Mouse (Mus musculus) spleen, adult 2 months (tissue): ENCODE measurements around the gene Gpr137.

Experiments used
- CTCF ChIP-seq: fragments of 200-500 bp; IDR thresholded peaks from 2 replicates; pipeline ENCODE4 v1.5.1; 2011; ENCODE audit warnings: mild to moderate bottlenecking, inconsistent platforms; ENCODE audit not compliant: insufficient read depth, insufficient read length, insufficient replicate concordance; ENCODE audit errors: extremely low read depth
- POLR2A ChIP-seq: fragments of 200-500 bp; IDR thresholded peaks from 2 replicates; pipeline ENCODE4 v1.6.1; 2011; ENCODE audit warnings: low read depth, low read length, inconsistent platforms

- TF ChIP-seq CTCF (no peak), POLR2A (no peak)
These were observed 31.4 kb upstream of the Gpr137 start for GRCm38 (mm10) chr19:6973581-6974190.
